Mouse (Mus musculus): ENCODE measurements around the gene Glipr1l1.
"Not testable (repeated sequence)": the region's sequence is repeated elsewhere in the genome, so short reads cannot be mapped to it uniquely, and the experiment has no call there.

Glipr1l1 gene

GRCm38 (mm10) chr10:112059702-112060582, at the start of gene Glipr1l1:
Gene Glipr1l1, plus strand, starts transcription at chr10:112060189.
- DNase-seq (ENCODE audit: low spot score) = peak; percentile 45

GRCm38 (mm10) chr10:112023585-112023984, 36.4 kb upstream of the Glipr1l1 start:
- no peak for DNase-seq (ENCODE audit: low spot score)

GRCm38 (mm10) chr10:112028689-112029088, 31.3 kb upstream of the Glipr1l1 start:
- not testable (repeated sequence) for DNase-seq (ENCODE audit: low spot score)

- DNase-seq (ENCODE audit: low spot score) = not testable (repeated sequence)
Observed at GRCm38 (mm10) chr10:112043523-112043922, 16.5 kb upstream of the Glipr1l1 start.

- not testable (repeated sequence) for DNase-seq (ENCODE audit: low spot score)
Observed at GRCm38 (mm10) chr10:112044283-112044682, 15.7 kb upstream of the Glipr1l1 start.

GRCm38 (mm10) chr10:112051220-112051619, 8.8 kb upstream of the Glipr1l1 start:
- peak; percentile 2 for DNase-seq (ENCODE audit: low spot score)

- DNase-seq (ENCODE audit: low spot score) = not testable (repeated sequence)
Observed at GRCm38 (mm10) chr10:112051956-112052355, 8.0 kb upstream of the Glipr1l1 start.

- not testable (repeated sequence) for DNase-seq (ENCODE audit: low spot score)
Observed at GRCm38 (mm10) chr10:112060583-112060934, 570 bp downstream of the Glipr1l1 start.

GRCm38 (mm10) chr10:112080044-112080443, 20.1 kb downstream of the Glipr1l1 start:
- DNase-seq (ENCODE audit: low spot score) = no peak

GRCm38 (mm10) chr10:112083157-112083556, 23.2 kb downstream of the Glipr1l1 start, which contains the start of gene Glipr1l2:
Gene Glipr1l2, plus strand, starts transcription at chr10:112083354.
- DNase-seq (ENCODE audit: low spot score) = no peak

GRCm38 (mm10) chr10:112105785-112106184, 45.8 kb downstream of the Glipr1l1 start:
- peak; percentile 28 for DNase-seq (ENCODE audit: low spot score)

GRCm38 (mm10) chr10:112110401-112110800, 50.4 kb downstream of the Glipr1l1 start:
- DNase-seq (ENCODE audit: low spot score) = no peak

- DNase-seq (ENCODE audit: low spot score) = not testable (repeated sequence)
Observed at GRCm38 (mm10) chr10:112125090-112125489, 65.1 kb downstream of the Glipr1l1 start.

GRCm38 (mm10) chr10:112127682-112128230, 67.8 kb downstream of the Glipr1l1 start:
- DNase-seq (ENCODE audit: low spot score) = not testable (repeated sequence)
